Mouse (Mus musculus) gastrocnemius, postnatal 4 days (tissue): ENCODE results near the gene Rhot1. TPM values are rescaled to one million over a fixed set of nuclear protein-coding genes. Genes with fewer than 3 reads are reported as not detected.
"Not testable (repeated sequence)": the region's sequence is repeated elsewhere in the genome, so short reads cannot be mapped to it uniquely, and the experiment has no call there.

Experiments
- DNase-seq, 2 experiments: peaks; one replicate each; pipeline ENCODE4 v3.0.0; 2021 to 2022; ENCODE audit warnings: low spot score in 2 of 2, mixed read lengths in 2 of 2
- total RNA-seq, 2 experiments: library from RNA; stranded (reverse); gene quantifications; 2 replicates each; pipeline ENCODE4 v1.2.3; 2021

Rhot1 gene
- total RNA-seq, 2 experiments from 2014 or later: 54.6 to 55.2 TPM

GRCm38 (mm10) chr11:80190280-80190679, 18.5 kb upstream of the Rhot1 start:
- no peak for DNase-seq

GRCm38 (mm10) chr11:80193827-80194226, 15.0 kb upstream of the Rhot1 start:
- DNase-seq: no peak

- DNase-seq: no peak
These were observed 12.5 kb upstream of the Rhot1 start for GRCm38 (mm10) chr11:80196351-80196750.

- no peak for DNase-seq
These were observed 9.5 kb upstream of the Rhot1 start for GRCm38 (mm10) chr11:80199316-80199715.

GRCm38 (mm10) chr11:80199773-80200172, 9.0 kb upstream of the Rhot1 start:
- DNase-seq: no peak

- DNase-seq: no peak
These were observed 8.5 kb upstream of the Rhot1 start for GRCm38 (mm10) chr11:80200326-80200725.

GRCm38 (mm10) chr11:80202296-80202695, 6.5 kb upstream of the Rhot1 start:
- DNase-seq: no peak

GRCm38 (mm10) chr11:80204037-80204436, 4.8 kb upstream of the Rhot1 start:
- DNase-seq: no peak

GRCm38 (mm10) chr11:80204941-80205340, 3.9 kb upstream of the Rhot1 start:
- DNase-seq: no peak

- DNase-seq: no peak
These were observed 357 bp upstream of the Rhot1 start for GRCm38 (mm10) chr11:80208465-80208859.

GRCm38 (mm10) chr11:80210321-80210720, 1.5 kb downstream of the Rhot1 start:
- DNase-seq: no peak

GRCm38 (mm10) chr11:80212282-80212681, 3.5 kb downstream of the Rhot1 start:
- no peak for DNase-seq

GRCm38 (mm10) chr11:80215291-80215690, 6.5 kb downstream of the Rhot1 start:
- DNase-seq: no peak

- DNase-seq: no peak
These were observed 10.0 kb downstream of the Rhot1 start for GRCm38 (mm10) chr11:80218657-80219293.

GRCm38 (mm10) chr11:80230066-80230465, 21.2 kb downstream of the Rhot1 start:
- DNase-seq: not testable (repeated sequence)

- no peak for DNase-seq
These were observed 28.5 kb downstream of the Rhot1 start for GRCm38 (mm10) chr11:80237278-80237677.

- no peak for DNase-seq
These were observed 29.5 kb downstream of the Rhot1 start for GRCm38 (mm10) chr11:80238306-80238705.

- DNase-seq: no peak
These were observed 38.2 kb downstream of the Rhot1 start for GRCm38 (mm10) chr11:80247026-80247425.

GRCm38 (mm10) chr11:80248531-80248930, 39.7 kb downstream of the Rhot1 start:
- no peak for DNase-seq

- no peak for DNase-seq
These were observed 55.3 kb downstream of the Rhot1 start for GRCm38 (mm10) chr11:80264137-80264536.

- DNase-seq: no peak
These were observed 62.3 kb downstream of the Rhot1 start for GRCm38 (mm10) chr11:80271096-80271495.

GRCm38 (mm10) chr11:80275011-80275410, 66.2 kb downstream of the Rhot1 start:
- DNase-seq: no peak

- DNase-seq: no peak
These were observed 69.2 kb downstream of the Rhot1 start for GRCm38 (mm10) chr11:80278054-80278453.
